Mouse (Mus musculus): ENCODE results near the gene Btbd7. TPM values are rescaled to one million over a fixed set of nuclear protein-coding genes. Genes with fewer than 3 reads are reported as not detected.

Btbd7 gene
- polyA plus RNA-seq, 1 experiment = 20.1 TPM

DNA sequence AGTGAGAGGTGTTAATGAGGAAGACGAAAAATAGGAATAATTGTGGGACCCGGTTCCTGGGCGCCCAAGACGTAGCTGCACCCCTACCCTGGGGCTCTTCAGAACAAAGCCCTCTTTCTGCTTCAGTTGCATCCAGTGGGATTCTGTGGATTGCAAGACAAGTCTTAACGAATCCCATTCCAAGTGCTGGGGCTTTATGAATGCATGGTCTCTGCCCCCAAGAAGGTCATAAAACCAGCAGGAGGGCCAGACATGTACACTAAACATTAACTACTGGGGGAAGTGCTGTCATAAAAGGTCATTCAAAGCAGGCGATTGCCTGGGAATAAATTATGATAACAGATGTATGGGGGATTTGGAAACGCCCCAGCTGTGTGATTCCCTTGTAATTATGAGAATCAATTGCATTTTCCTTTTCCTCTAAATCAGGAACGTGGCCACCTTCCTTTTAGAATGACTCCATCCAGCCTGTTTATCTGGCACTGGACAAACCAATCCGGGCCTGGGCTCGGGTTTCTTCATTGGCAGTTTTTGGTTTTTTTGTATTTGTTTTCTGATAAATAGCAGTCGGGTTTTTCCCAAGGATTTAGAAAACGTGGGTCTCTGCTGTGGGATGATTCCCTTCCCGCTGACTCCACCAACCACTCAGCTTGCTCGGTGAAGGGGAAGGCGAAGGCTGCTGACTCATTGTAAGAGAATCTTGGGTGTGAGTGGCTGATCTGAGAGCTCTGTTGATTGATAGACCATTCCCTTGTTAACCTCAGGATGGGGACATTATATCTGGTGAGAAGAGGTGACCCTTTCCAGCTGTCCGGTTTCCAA lies 147.3 kb downstream of the Btbd7 start:
- no peak for DNase-seq (ENCODE audit: low spot score)

Other genes with a start within 250 kb of the Btbd7 start
- 43.6 and 57.6 TPM in 2 replicates for gene Itpk1, start 173.5 kb downstream of the Btbd7 start, polyA plus RNA-seq (2012; rRNA removed)
- 4.2 and 4.6 TPM in 2 replicates for gene Moap1, start 134.8 kb downstream of the Btbd7 start, polyA plus RNA-seq (2012; rRNA removed)
- gene Tmem251, start 134.7 kb downstream of the Btbd7 start, polyA plus RNA-seq (2012; rRNA removed) = 3.2 and 4.0 TPM in 2 replicates
- gene Gm28051, start 120.7 kb downstream of the Btbd7 start, polyA plus RNA-seq (2012; rRNA removed) = not detected in 2 replicates
- gene Gon7, start 120.7 kb downstream of the Btbd7 start, polyA plus RNA-seq (2012; rRNA removed) = 10.4 and 11.8 TPM in 2 replicates
- gene Ubr7, start 120.5 kb downstream of the Btbd7 start, polyA plus RNA-seq (2012; rRNA removed) = 24.2 and 25.3 TPM in 2 replicates
- 8.0 and 9.6 TPM in 2 replicates for gene Gm20604, start 119.8 kb downstream of the Btbd7 start, polyA plus RNA-seq (2012; rRNA removed)
- not detected in 2 replicates for gene Cox8c, start 20.8 kb upstream of the Btbd7 start, polyA plus RNA-seq (2012; rRNA removed)
- 0.12 and 0.14 TPM in 2 replicates for gene Unc79, start 70.4 kb upstream of the Btbd7 start, polyA plus RNA-seq (2012; rRNA removed)